Comparison of ENCODE assay signal across 20 mouse cellular contexts in genomic region chr19:57375161-57375560, GRCm38 (mm10). TPM values are rescaled to one million over a fixed set of nuclear protein-coding genes. Genes with fewer than 3 reads are reported as not detected.
DNase-seq lines count a peak whose midpoint lies in the region; TF ChIP-seq lines count a peak whose summit lies in the region.
"Had no signal": no experiment of that assay in that cellular context is flagged by ENCODE, and none has a peak within 500 bp of the region (broad histone marks: within the 10 kb centered on the region; RNA-seq: fewer than 3 reads in every experiment).

No protein-coding gene starts in this region.

- no peak for TF ChIP-seq CTCF in CH12.LX (conservative IDR thresholded peaks at IDR 0.05 in 1 of 2, IDR thresholded peaks at IDR 0.05 in 1 of 2; ENCODE audit: low read depth in 2 of 2, low read length in 2 of 2)

- DNase-seq in 3T3-L1 (ENCODE audit: low read depth, low spot score) (peak; percentile 81), CH12.LX (ENCODE audit: extremely low read depth) (peak; percentile 68), NIH3T3 (ENCODE audit: low read depth) (peak; percentile 57)
- peak; percentile 32 for DNase-seq in induced T-regulatory cell, adult 2 months (ENCODE audit: low read depth)
- DNase-seq in gastrocnemius, postnatal 36 days: no peak
- DNase-seq in cerebellum, adult 18-20 months: no peak
- DNase-seq in urinary bladder, postnatal 25 days (ENCODE audit: low spot score): no peak
- DNase-seq: adrenal gland, postnatal 14 days; cerebellum, postnatal 14 days; forebrain, postnatal 0 days; heart, postnatal 36 days; kidney, adult 9 months; kidney, postnatal 14 days; thymus, postnatal 14 days had no signal

- peaks cover 71 to 94% of the 10 kb centered on the region in 2 experiments for H3K36me3 ChIP-seq in CH12.LX (replicated peaks in 1 of 2; ENCODE audit: control insufficient read depth in 1 of 2, insufficient read depth in 1 of 2, low read length in 1 of 2)

- no peaks in the 10 kb centered on the region for H3K79me2 ChIP-seq in CH12.LX (replicated peaks; ENCODE audit: control insufficient read depth, extremely low read depth, insufficient read depth, poor library complexity, severe bottlenecking)

- dilution Hi-C loops in CH12.LX (cut with MboI; ENCODE audit: extremely low pct_ligation_motif_present, extremely low pct_unique_long_range_greater_than_20kb, low sequenced_read_pairs): no loop called here

- H3K4me1 ChIP-seq in CH12.LX (ENCODE audit: control insufficient read depth in 1 of 2, insufficient read depth in 2 of 2): peaks cover 0 to 8% of the 10 kb centered on the region in 2 experiments; a peak in 1 of 4 replicates
- H3K4me1 ChIP-seq: forebrain, embryonic 10.5 days; midbrain, embryonic 10.5 days had no signal

- peak overlapping the region in 1 of 3 experiments; percentile 5 for H3K4me3 ChIP-seq in CH12.LX (replicated peaks in 1 of 3; ENCODE audit: low read depth in 2 of 3, low read length in 2 of 3, poor library complexity in 1 of 3)
- H3K4me3 ChIP-seq: forebrain, embryonic 10.5 days; heart, embryonic 15.5 days; left cerebral cortex, adult 2 months; midbrain, embryonic 10.5 days had no signal

- H3K9ac ChIP-seq in CH12.LX (ENCODE audit: insufficient read depth, low read depth): no peak overlapping the region
- H3K9ac ChIP-seq: forebrain, postnatal 0 days; heart, embryonic 15.5 days; hindbrain, embryonic 14.5 days had no signal

- intact Hi-C loops in gastrocnemius, postnatal 36 days (cut with DNase I): no loop called here

- in situ Hi-C loops in CH12.LX (cut with MboI; ENCODE audit: low pct_ligation_motif_present, low pct_unique_long_range_greater_than_20kb, low sequenced_read_pairs): no loop called here

- H3K9me3 ChIP-seq in CH12.LX (replicated peaks; ENCODE audit: low read length): no peaks in the 10 kb centered on the region
- H3K9me3 ChIP-seq: forebrain, embryonic 10.5 days; heart, embryonic 15.5 days; midbrain, embryonic 10.5 days had no signal

- no peak overlapping the region for H3K27ac ChIP-seq in CH12.LX (ENCODE audit: insufficient read depth, low read depth)
- H3K27ac ChIP-seq: forebrain, embryonic 10.5 days; heart, embryonic 15.5 days; hindbrain, embryonic 14.5 days; left cerebral cortex, adult 2 months; macrophage; midbrain, embryonic 10.5 days had no signal

- no peaks in the 10 kb centered on the region for H3K27me3 ChIP-seq in CH12.LX (replicated peaks)
- H3K27me3 ChIP-seq: heart, embryonic 15.5 days had no signal

- TF ChIP-seq POLR2A in CH12.LX (IDR thresholded peaks at IDR 0.05; ENCODE audit: low read depth, low read length): no peak

- TF ChIP-seq EP300 in CH12.LX (IDR thresholded peaks at IDR 0.05; ENCODE audit: low read length): no peak

- no peak overlapping the region for H3K4me2 ChIP-seq in CH12.LX (ENCODE audit: insufficient read depth, low read depth, poor library complexity, severe bottlenecking)
- H3K4me2 ChIP-seq: heart, embryonic 15.5 days; hindbrain, embryonic 14.5 days had no signal

- no peak for TF ChIP-seq RAD21 in CH12.LX (IDR thresholded peaks at IDR 0.05; ENCODE audit: low read depth, low read length)

TF ChIP-seq in CH12.LX, 34 proteins besides CTCF, POLR2A, EP300 and RAD21:
- TF ChIP-seq HCFC1 (IDR thresholded peaks at IDR 0.05; ENCODE audit: low read depth, low read length): no peak
- peak; percentile 93 for TF ChIP-seq MAFK (IDR thresholded peaks at IDR 0.05; ENCODE audit: insufficient replicate concordance, low read length)

RNA-seq across cellular contexts. Expression of gene Fam160b1, which starts 14.7 kb away (rescaled TPM):
- total RNA-seq in CH12.LX (2012; rRNA removed) (4.1 and 4.4 TPM in 2 replicates), CH12.LX (2014; rRNA removed) (4.8 and 4.9 TPM in 2 replicates)
- 6.5 and 7.7 TPM in 2 replicates for polyA plus RNA-seq in CH12.LX (2012; ENCODE audit: insufficient read length, low read depth)
- total RNA-seq in gastrocnemius, postnatal 36 days (2021): 10 to 100 TPM in 1 of 2 experiments, 1 to 10 TPM in 1; 9.6 to 11.8 TPM

Comparison
In these comparisons a context has a peak if more than half of its experiments do, and no peak if none do; other contexts are left out.
1. DNase-seq: peak in 3T3-L1 (single experiment), CH12.LX (single experiment), NIH3T3 (single experiment) and induced T-regulatory cell, adult 2 months (single experiment); none in gastrocnemius, postnatal 36 days (0 of 2), cerebellum, adult 18-20 months (0 of 2) and urinary bladder, postnatal 25 days (single experiment).